Mouse (Mus musculus) kidney, adult 8-10 months (tissue): ENCODE results near the gene Gorasp1.

Experiments used
- DNase-seq, 2 experiments: peaks; one replicate each; pipeline ENCODE4 v3.0.0; 2022

The Gorasp1 gene

DNA sequence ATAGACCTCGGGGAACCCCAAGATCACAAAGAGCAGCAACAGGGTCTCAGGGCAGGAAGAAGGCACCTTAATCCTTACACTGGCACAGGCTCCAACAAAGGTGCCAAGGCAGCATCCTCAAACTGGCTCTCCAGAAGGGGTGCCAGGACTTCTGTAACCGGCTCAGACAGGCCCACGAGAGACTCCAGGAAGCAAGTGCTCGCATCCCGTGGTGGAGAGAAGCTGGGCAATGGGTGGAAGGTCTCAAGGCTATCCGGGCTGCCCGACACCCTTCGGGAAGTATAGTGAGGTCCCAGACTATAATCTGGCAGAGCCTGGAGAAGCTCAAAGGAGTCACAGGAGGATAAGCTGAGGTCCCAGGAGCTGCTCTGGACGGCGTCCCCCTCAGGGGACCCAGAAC lies 34.8 kb upstream of the Gorasp1 start:
- no peak for DNase-seq

- peak in 1 of 2 experiments; percentile 63 for DNase-seq
Observed at GRCm38 (mm10) chr9:119970763-119971656, 33.6 kb upstream of the Gorasp1 start.

GRCm38 (mm10) chr9:119970221-119970620 lies 32.9 kb upstream of the Gorasp1 start:
- DNase-seq = peak; percentile 68 to 76

GRCm38 (mm10) chr9:119969811-119970210 lies 32.4 kb upstream of the Gorasp1 start:
- DNase-seq = no peak

GRCm38 (mm10) chr9:119966221-119966910 lies 29.0 kb upstream of the Gorasp1 start:
- DNase-seq = no peak

DNA sequence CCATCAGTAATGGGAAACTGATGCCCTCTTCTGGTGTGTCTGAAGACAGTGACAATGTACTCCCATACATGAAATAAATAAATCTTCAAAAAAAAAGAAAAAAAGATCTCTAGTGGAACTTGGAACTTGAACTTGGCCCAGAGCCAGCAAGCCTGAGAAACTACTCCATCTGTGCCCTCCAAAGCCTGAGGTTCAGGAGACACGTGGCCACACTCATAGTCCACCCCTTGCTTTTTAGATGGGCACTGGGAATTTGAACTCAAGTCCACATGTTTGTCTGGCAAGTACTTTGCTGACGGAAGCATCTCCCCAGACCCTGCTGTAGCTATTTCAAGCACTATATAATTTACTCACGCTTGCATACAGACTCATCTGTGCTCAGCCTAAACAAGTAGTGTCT lies 27.8 kb upstream of the Gorasp1 start:
- DNase-seq = peak; percentile 56 to 62

DNA sequence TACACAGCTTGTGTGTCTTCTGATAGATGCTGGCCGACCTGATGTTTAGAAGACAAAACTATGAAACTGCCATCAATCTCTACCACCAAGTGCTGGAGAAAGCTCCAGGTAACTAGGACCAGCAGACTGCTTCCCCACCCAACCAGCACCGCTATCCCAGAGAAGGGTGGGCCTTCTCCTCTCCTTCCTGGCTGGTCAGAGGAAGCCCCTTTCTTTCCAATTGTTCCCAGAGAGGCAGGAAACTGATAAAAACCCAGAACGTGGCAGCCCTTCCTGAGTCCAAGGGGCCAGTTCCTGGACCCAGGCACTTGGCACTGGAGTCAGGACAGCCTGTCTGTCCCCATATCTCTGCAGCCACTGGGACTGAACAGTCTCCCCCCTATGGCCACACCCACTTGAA lies 26.8 kb upstream of the Gorasp1 start:
- DNase-seq = no peak

- peak; percentile 72 to 77 for DNase-seq
Observed at GRCm38 (mm10) chr9:119962987-119963667, 25.8 kb upstream of the Gorasp1 start.

- no peak for DNase-seq
Observed at GRCm38 (mm10) chr9:119962216-119962615, 24.9 kb upstream of the Gorasp1 start.

- DNase-seq = no peak
Observed at GRCm38 (mm10) chr9:119958835-119959234, 21.5 kb upstream of the Gorasp1 start.

- DNase-seq = no peak
Observed at GRCm38 (mm10) chr9:119951388-119951787, 14.0 kb upstream of the Gorasp1 start.

DNA sequence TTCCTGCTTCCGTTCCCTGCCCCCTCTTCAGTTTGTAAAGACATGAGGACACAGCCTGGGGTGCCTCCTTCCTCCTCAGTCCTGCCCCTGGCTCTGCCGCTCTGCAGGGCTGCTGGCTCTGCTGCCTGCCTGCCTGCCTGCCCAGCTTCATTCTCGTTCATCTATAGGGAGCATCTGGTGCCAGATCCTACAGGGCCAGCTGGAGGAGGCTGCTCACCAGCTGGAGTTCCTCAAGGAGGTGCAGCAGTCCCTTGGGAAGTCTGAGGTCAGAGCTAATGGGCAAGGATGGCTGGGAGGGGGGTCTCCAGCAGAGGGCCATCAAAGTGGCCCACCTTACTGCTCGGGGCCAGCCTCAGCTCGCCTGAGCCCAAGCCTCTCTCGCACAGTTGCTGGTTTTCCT lies 13.1 kb upstream of the Gorasp1 start:
- no peak for DNase-seq

DNA sequence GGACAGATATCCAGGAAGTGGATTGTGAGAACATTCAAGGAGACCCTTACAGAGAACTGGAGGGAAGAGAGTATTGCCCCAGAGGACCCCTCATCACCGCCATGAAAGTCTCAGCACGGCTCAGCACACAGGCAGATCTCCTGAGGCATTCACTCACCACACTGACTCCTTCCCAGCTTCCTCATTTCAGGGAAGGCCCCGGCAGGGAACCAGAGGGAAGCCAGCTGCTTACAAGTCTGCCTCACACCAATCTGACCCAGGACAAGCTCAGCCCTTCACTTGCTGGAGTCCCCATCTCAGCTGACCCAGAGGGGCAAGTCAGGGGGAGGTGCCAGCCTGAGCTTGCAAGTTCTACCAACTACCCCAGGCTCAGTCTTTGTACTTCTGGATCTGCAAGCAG lies 11.4 kb upstream of the Gorasp1 start:
- no peak for DNase-seq

- DNase-seq = no peak
Observed at GRCm38 (mm10) chr9:119945173-119945900, 8.0 kb upstream of the Gorasp1 start.

- DNase-seq = no peak
Observed at GRCm38 (mm10) chr9:119943326-119943725, 6.0 kb upstream of the Gorasp1 start.

GRCm38 (mm10) chr9:119941861-119942260 lies 4.5 kb upstream of the Gorasp1 start:
- DNase-seq = no peak

DNA sequence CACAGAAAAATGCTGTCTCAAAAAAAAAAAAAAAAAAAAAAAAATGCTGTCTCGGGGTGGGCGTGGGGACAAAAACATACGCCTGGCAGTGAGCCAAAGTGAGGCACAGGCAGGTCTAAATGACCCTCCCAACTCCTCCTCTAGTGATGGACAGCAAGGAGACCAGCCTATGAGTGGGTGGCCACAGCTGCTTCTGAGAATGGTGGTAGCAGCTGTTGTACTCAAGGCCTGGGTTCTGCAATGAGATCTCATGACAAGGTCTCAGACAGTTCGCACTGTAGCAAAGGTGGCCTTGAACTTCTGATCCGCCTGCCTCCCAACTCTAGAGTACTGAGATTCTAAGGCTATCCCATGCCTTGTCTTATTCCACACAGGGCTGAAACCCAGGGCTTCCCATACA lies 4.0 kb upstream of the Gorasp1 start:
- no peak for DNase-seq

DNA sequence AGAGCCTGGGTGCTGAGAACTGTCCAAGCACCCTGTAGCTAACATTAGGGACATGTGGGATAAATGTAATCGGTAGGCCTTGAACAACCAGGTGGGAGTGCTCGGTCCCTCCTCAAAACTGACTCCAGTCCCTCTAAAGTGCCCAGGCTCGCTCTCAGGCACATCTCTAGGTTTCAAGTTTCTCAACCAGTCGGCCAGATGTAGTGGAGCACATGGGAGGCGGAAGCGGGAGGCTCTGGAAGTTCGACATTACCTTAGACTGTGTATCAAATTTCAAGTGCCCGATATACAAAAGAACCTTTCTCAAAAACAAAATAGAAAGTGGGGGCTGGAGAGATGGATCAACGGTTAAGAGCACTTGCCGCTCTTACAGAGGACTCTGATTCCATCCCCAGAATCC lies 2.3 kb upstream of the Gorasp1 start:
- DNase-seq = no peak

- DNase-seq = no peak
Observed at GRCm38 (mm10) chr9:119938496-119938895, 1.1 kb upstream of the Gorasp1 start.

GRCm38 (mm10) chr9:119933675-119934074 lies 3.7 kb downstream of the Gorasp1 start:
- DNase-seq = peak; percentile 16 to 39

GRCm38 (mm10) chr9:119932358-119932757 lies 5.0 kb downstream of the Gorasp1 start:
- DNase-seq = peak; percentile 57 to 75

- no peak for DNase-seq
Observed at GRCm38 (mm10) chr9:119926497-119926896, 10.9 kb downstream of the Gorasp1 start.

DNA sequence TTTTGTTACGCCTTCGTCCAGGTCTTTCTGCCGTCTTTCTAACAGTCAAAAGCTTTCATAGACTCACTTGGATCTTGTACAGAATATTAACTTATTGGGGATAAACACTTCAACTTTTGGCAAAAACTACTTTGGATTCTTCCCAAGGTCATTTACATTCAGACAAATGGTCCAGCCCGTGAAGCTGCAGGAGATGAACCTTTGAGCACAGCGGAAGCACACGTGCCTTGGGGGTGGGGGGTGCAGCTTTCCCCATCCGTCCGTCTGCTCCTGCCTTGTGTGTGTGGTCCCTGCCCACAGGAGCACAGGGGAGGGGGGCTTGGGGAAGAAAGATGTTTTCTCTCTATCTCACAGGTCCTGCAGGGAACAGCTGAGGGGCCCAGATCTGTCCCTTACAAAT lies 11.6 kb downstream of the Gorasp1 start:
- peak in 1 of 2 experiments; percentile 26 for DNase-seq
